Mouse (Mus musculus): ENCODE results near the gene Setd4. TPM values are rescaled to one million over a fixed set of nuclear protein-coding genes. Genes with fewer than 3 reads are reported as not detected.

Gene Setd4
- total and polyA plus RNA-seq, 2 experiments from 2014 or later, result 13.8 to 29.0 TPM

GRCm38 (mm10) chr16:93605553-93605952 lies 1.7 kb upstream of the Setd4 start, which contains the start of gene Cbr1:
TSS of gene Cbr1 (plus strand) at chr16:93605853.
- H3K4me1 ChIP-seq (ENCODE audit: insufficient read depth, low read length), result 0 out of 2 replicates have a peak, but pooled peaks cover 5% of the 10 kb centered on the region
- no peaks in the 10 kb centered on the region for H3K9me3 ChIP-seq (ENCODE audit: low read length)
- TF ChIP-seq CTCF (IDR thresholded peaks at IDR 0.05; ENCODE audit: low read depth), result no peak
- H3K27me3 ChIP-seq (ENCODE audit: insufficient read depth, low read length), result no peaks in the 10 kb centered on the region
- peak within 1 kb of the TSS; percentile 44 for H3K4me3 ChIP-seq (ENCODE audit: low read length)
- WGBS, result 50% methylated on average over 4 of the region's 4 CpGs
- no peak for ATAC-seq
- H3K9ac ChIP-seq (replicated peaks; ENCODE audit: low read length), result peak within 1 kb of the TSS; percentile 61; the same call in 1 of the 2 replicates
- H3K36me3 ChIP-seq (ENCODE audit: insufficient read depth, low read length), result no peaks in the 10 kb centered on the region
- peak within 1 kb of the TSS; percentile 87 for H3K4me2 ChIP-seq (ENCODE audit: low read depth, low read length)
- no peak for DNase-seq (ENCODE audit: low spot score)
- peak within 1 kb of the TSS; percentile 93; the same call in 1 of the 2 replicates for H3K27ac ChIP-seq

DNA sequence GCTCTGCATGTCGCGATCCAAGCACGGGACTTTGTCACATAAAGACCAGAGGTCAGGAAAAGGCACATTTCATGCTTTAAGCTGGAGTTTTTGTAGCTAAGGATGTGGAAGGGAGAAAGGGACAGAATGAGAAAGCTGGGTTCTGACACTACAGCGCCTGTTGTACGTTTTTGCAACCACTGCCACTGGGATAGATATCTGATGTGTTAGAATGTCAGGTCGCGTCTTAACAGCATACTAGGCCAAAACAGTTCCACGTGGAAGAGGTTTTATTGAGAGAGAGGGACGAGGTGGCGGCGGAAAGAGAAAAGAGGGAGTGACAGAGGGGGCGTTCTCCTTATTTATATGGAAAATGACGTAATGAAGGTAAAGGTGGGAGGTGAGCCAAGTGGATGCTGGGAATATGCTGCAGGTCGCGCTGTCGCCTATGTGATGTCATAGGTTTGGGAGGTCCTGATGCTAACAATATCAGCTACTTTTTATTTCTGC lies 662 bp upstream of the Setd4 start:
- Histone ChIP-seq H3K9ac (replicated peaks; ENCODE audit: low read length) (peak overlapping the region; percentile 61), H3K4me1 (ENCODE audit: insufficient read depth, low read length) (0 out of 2 replicates have a peak, but pooled peaks cover 5% of the 10 kb centered on the region), H3K27ac (peak overlapping the region; percentile 93), H3K9me3 (ENCODE audit: low read length) (no peaks in the 10 kb centered on the region), H3K4me3 (ENCODE audit: low read length) (peak overlapping the region; percentile 44), H3K4me2 (ENCODE audit: low read depth, low read length) (peak overlapping the region; percentile 87), H3K36me3 (ENCODE audit: insufficient read depth, low read length) (no peaks in the 10 kb centered on the region), H3K27me3 (ENCODE audit: insufficient read depth, low read length) (no peaks in the 10 kb centered on the region)
- ATAC-seq (no peak), DNase-seq (ENCODE audit: low spot score) (peak; percentile 75)
- 2% methylated on average over 16 of the region's 16 CpGs for WGBS
- no peak for TF ChIP-seq CTCF (IDR thresholded peaks at IDR 0.05; ENCODE audit: low read depth)

GRCm38 (mm10) chr16:93599461-93599860 lies 4.4 kb downstream of the Setd4 start:
- Histone ChIP-seq H3K4me2 (ENCODE audit: low read depth, low read length) (no peak overlapping the region), H3K27ac (no peak overlapping the region), H3K27me3 (ENCODE audit: insufficient read depth, low read length) (no peaks in the 10 kb centered on the region), H3K36me3 (ENCODE audit: insufficient read depth, low read length) (peaks cover 8% of the 10 kb centered on the region), H3K4me1 (ENCODE audit: insufficient read depth, low read length) (no peaks in the 10 kb centered on the region), H3K9ac (replicated peaks; ENCODE audit: low read length) (no peak overlapping the region), H3K9me3 (ENCODE audit: low read length) (no peaks in the 10 kb centered on the region), H3K4me3 (ENCODE audit: low read length) (no peak overlapping the region)
- TF ChIP-seq CTCF (IDR thresholded peaks at IDR 0.05; ENCODE audit: low read depth), result no peak
- DNase-seq (ENCODE audit: low spot score) (no peak), ATAC-seq (no peak)
- WGBS, result 90% methylated on average over 6 of the region's 6 CpGs

- Histone ChIP-seq H3K27me3 (ENCODE audit: insufficient read depth, low read length) (no peaks in the 10 kb centered on the region), H3K36me3 (ENCODE audit: insufficient read depth, low read length) (peaks cover 9% of the 10 kb centered on the region), H3K4me3 (ENCODE audit: low read length) (no peak overlapping the region), H3K9me3 (ENCODE audit: low read length) (no peaks in the 10 kb centered on the region), H3K4me2 (ENCODE audit: low read depth, low read length) (no peak overlapping the region), H3K9ac (replicated peaks; ENCODE audit: low read length) (no peak overlapping the region), H3K4me1 (ENCODE audit: insufficient read depth, low read length) (no peaks in the 10 kb centered on the region), H3K27ac (no peak overlapping the region)
- no peak for TF ChIP-seq CTCF (IDR thresholded peaks at IDR 0.05; ENCODE audit: low read depth)
- 94% methylated on average over 9 of the region's 9 CpGs for WGBS
- DNase-seq (ENCODE audit: low spot score) (no peak), ATAC-seq (no peak)
Observed at GRCm38 (mm10) chr16:93597551-93597950, 6.3 kb downstream of the Setd4 start.

DNA sequence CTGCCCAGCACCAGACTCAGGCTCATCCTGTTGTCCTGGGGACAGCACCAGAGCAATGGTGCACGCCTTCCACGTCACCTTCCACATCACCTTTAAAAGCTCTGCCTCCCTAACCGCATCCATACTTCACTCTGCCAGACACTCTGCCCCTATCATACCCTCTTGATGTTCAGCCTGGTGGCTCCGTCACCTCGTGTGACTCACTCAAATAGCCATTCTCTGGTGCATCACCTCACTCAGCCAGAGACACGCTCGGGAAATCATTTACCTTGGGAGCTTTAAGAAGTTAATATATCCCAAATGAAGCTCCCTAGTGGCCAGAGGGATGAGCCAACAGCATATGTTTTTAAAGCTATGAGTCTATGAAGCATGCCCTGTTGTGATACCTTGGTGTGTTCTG lies 7.1 kb downstream of the Setd4 start:
- no peak for TF ChIP-seq CTCF (IDR thresholded peaks at IDR 0.05; ENCODE audit: low read depth)
- 90% methylated on average over 7 of the region's 7 CpGs for WGBS

DNA sequence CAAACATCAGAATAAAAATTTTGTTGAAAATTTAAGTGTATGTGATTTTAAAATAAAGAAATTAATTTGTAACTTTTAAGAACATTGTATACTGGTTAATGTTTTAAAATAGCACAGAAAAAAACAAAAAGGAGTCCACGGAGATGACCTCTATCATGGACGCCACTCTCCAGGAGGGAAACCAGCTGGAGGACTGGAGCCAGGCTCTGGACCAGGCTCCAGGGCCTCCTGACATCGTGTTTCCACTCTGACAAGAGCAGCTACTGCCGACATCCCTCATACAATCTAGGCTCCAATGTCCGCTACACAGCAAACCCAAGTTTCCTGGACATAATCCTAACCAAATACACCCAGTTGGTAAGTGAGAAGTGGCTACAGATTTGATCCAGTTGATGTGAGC lies 8.1 kb downstream of the Setd4 start:
- DNase-seq (ENCODE audit: low spot score) (no peak), ATAC-seq (no peak)
- H3K27ac ChIP-seq, result no peak overlapping the region
- H3K4me2 ChIP-seq (ENCODE audit: low read depth, low read length), result no peak overlapping the region
- H3K27me3 ChIP-seq (ENCODE audit: insufficient read depth, low read length), result no peaks in the 10 kb centered on the region
- H3K4me3 ChIP-seq (ENCODE audit: low read length), result no peak overlapping the region
- WGBS, result 86% methylated on average over 5 of the region's 5 CpGs
- H3K9ac ChIP-seq (replicated peaks; ENCODE audit: low read length), result no peak overlapping the region
- no peaks in the 10 kb centered on the region for H3K9me3 ChIP-seq (ENCODE audit: low read length)
- no peak for TF ChIP-seq CTCF (IDR thresholded peaks at IDR 0.05; ENCODE audit: low read depth)
- no peaks in the 10 kb centered on the region for H3K4me1 ChIP-seq (ENCODE audit: insufficient read depth, low read length)
- H3K36me3 ChIP-seq (ENCODE audit: insufficient read depth, low read length), result peaks cover 9% of the 10 kb centered on the region

More for the DNA sequence above, 7.1 kb downstream of the Setd4 start:
- Histone ChIP-seq H3K27ac (no peak overlapping the region), H3K36me3 (ENCODE audit: insufficient read depth, low read length) (peaks cover 9% of the 10 kb centered on the region), H3K4me3 (ENCODE audit: low read length) (no peak overlapping the region), H3K9me3 (ENCODE audit: low read length) (no peaks in the 10 kb centered on the region), H3K27me3 (ENCODE audit: insufficient read depth, low read length) (no peaks in the 10 kb centered on the region), H3K9ac (replicated peaks; ENCODE audit: low read length) (no peak overlapping the region), H3K4me2 (ENCODE audit: low read depth, low read length) (no peak overlapping the region), H3K4me1 (ENCODE audit: insufficient read depth, low read length) (no peaks in the 10 kb centered on the region)
- no peak for ATAC-seq
- no peak for DNase-seq (ENCODE audit: low spot score)

GRCm38 (mm10) chr16:93594448-93594847 lies 9.4 kb downstream of the Setd4 start:
- Histone ChIP-seq H3K4me3 (ENCODE audit: low read length) (no peak overlapping the region), H3K4me1 (ENCODE audit: insufficient read depth, low read length) (no peaks in the 10 kb centered on the region), H3K27ac (no peak overlapping the region), H3K36me3 (ENCODE audit: insufficient read depth, low read length) (peaks cover 16% of the 10 kb centered on the region), H3K27me3 (ENCODE audit: insufficient read depth, low read length) (no peaks in the 10 kb centered on the region), H3K9me3 (ENCODE audit: low read length) (no peaks in the 10 kb centered on the region), H3K4me2 (ENCODE audit: low read depth, low read length) (no peak overlapping the region), H3K9ac (replicated peaks; ENCODE audit: low read length) (no peak overlapping the region)
- 95% methylated on average over 10 of the region's 10 CpGs for WGBS
- DNase-seq (ENCODE audit: low spot score) (no peak), ATAC-seq (no peak)
- no peak for TF ChIP-seq CTCF (IDR thresholded peaks at IDR 0.05; ENCODE audit: low read depth)

All from hindbrain, postnatal 0 days (tissue).